Mouse (Mus musculus): Measurements from ENCODE around the gene Kif16b.

- TF ChIP-seq TAL1 (conservative IDR thresholded peaks at IDR 0.05; ENCODE audit: low read depth, low read length) (no peak), CTCF (IDR thresholded peaks at IDR 0.05; ENCODE audit: low read depth, low read length) (no peak), GATA2 (IDR thresholded peaks at IDR 0.05; ENCODE audit: borderline replicate concordance, low read depth, low read length) (no peak), GATA1 (IDR thresholded peaks at IDR 0.05; ENCODE audit: borderline replicate concordance, low read length) (no peak)
Measured at GRCm38 (mm10) chr2:142596176-142597170, 304.9 kb downstream of the Kif16b start.

Data from G1E (cell line).